Mouse (Mus musculus): ENCODE measurements around the gene Aqp3.

GRCm38 (mm10) chr4:41094361-41094760 is 3.6 kb downstream of the Aqp3 start:
- TF ChIP-seq POLR2A (IDR thresholded peaks at IDR 0.05; ENCODE audit: extremely low read depth, insufficient read depth, low read length) (no peak), CTCF (IDR thresholded peaks at IDR 0.05; ENCODE audit: extremely low read depth, insufficient read depth, low read length) (no peak)
